Mouse (Mus musculus): Measurements from ENCODE around the gene Akap6. TPM values are rescaled to one million over a fixed set of nuclear protein-coding genes. Genes with fewer than 3 reads are reported as not detected.

Gene Akap6
- polyA plus RNA-seq, 1 experiment from 2014 or later: 0.18 TPM

DNA sequence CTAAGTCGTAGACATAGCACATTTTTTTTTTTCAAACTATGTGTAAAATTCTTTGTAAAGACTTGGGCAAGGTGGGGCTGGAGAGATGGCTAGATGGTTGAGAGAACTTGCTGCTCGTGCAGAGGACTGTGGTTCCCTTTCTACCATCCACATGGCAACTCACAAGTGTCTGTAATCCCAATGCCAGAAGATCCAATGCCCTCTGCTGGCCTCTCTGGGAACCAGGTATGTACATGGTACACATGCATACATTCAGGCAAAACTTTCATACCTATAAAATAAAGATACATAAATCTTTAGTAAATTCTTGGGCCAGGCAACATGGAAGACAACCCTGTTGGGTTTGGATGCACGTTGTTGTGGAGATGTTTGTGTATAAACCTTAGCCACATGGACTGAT, 107.1 kb downstream of the Akap6 start:
- H3K27me3 ChIP-seq (ENCODE audit: low read depth, poor library complexity, severe bottlenecking): no peaks in the 10 kb centered on the region
- H3K4me3 ChIP-seq: no peak overlapping the region
- no peaks in the 10 kb centered on the region for H3K9me3 ChIP-seq (replicated peaks)
- no peaks in the 10 kb centered on the region for H3K4me1 ChIP-seq
- no peaks in the 10 kb centered on the region for H3K36me3 ChIP-seq
- 79% methylated on average over 3 of the region's 3 CpGs for WGBS
- H3K27ac ChIP-seq: no peak overlapping the region
- no peak for DNase-seq (ENCODE audit: low spot score)

- H3K9me3 ChIP-seq (replicated peaks): no peaks in the 10 kb centered on the region
- no peaks in the 10 kb centered on the region for H3K27me3 ChIP-seq (ENCODE audit: low read depth, poor library complexity, severe bottlenecking)
- H3K27ac ChIP-seq: no peak overlapping the region
- 87% methylated on average over 7 of the region's 7 CpGs for WGBS
- H3K4me1 ChIP-seq: no peaks in the 10 kb centered on the region
- no peaks in the 10 kb centered on the region for H3K36me3 ChIP-seq
- DNase-seq (ENCODE audit: low spot score): no peak
- no peak overlapping the region for H3K4me3 ChIP-seq
Observed at GRCm38 (mm10) chr12:52818588-52818987, 119.4 kb downstream of the Akap6 start.

GRCm38 (mm10) chr12:52824774-52825173, 125.6 kb downstream of the Akap6 start:
- no peaks in the 10 kb centered on the region for H3K36me3 ChIP-seq
- H3K4me1 ChIP-seq: no peaks in the 10 kb centered on the region
- H3K27ac ChIP-seq: no peak overlapping the region
- no peak overlapping the region for H3K4me3 ChIP-seq
- no peaks in the 10 kb centered on the region for H3K27me3 ChIP-seq (ENCODE audit: low read depth, poor library complexity, severe bottlenecking)
- 92% methylated on average over 5 of the region's 5 CpGs for WGBS
- H3K9me3 ChIP-seq (replicated peaks): no peaks in the 10 kb centered on the region
- DNase-seq (ENCODE audit: low spot score): no peak

DNA sequence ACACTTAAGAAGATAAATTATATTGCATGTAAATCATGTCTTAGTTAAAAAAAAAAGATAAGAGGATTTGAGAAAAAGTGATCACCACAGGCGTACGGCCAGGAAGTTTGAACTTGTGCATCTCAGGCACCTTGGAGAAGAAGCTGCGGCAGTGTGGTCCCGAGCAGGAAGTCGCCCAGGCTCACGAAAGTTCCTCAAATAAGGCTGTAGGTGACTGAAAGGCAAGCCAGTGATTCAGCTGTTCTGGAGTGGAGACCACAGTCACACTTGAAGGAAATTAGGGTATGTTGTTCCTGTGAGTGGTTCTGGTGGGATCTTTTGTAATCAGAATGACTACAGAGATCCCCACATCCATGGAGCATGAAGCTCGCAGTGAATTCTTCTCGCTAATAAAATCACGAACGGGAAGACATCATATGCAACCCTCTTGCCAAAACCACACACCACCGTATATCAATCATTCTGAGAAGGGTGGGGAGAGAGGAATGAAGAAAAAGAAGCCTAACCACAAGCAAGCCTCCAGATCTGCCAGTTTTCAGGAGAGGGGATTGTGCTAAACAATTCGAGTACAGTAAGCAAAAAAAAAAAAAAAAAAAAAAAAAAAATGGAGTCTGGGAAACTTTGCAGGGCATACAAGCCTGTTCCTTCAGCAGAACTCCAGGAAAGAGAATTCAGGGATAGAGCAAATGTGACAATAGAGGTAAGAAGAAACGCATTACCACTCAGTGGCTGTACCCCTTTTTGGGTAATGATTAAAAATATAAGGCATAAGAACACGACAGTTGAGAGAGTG, 130.0 kb downstream of the Akap6 start:
- H3K27me3 ChIP-seq (ENCODE audit: low read depth, poor library complexity, severe bottlenecking): no peaks in the 10 kb centered on the region

GRCm38 (mm10) chr12:52831782-52832181, 132.6 kb downstream of the Akap6 start:
- no peaks in the 10 kb centered on the region for H3K36me3 ChIP-seq
- H3K4me1 ChIP-seq: peaks cover 25% of the 10 kb centered on the region
- no peak overlapping the region for H3K27ac ChIP-seq
- no peaks in the 10 kb centered on the region for H3K9me3 ChIP-seq (replicated peaks)
- 74% methylated on average over 9 of the region's 9 CpGs for WGBS
- DNase-seq (ENCODE audit: low spot score): no peak
- H3K4me3 ChIP-seq: no peak overlapping the region
- no peaks in the 10 kb centered on the region for H3K27me3 ChIP-seq (ENCODE audit: low read depth, poor library complexity, severe bottlenecking)

More for the DNA sequence above, 130.0 kb downstream of the Akap6 start:
- Histone ChIP-seq H3K4me3 (no peak overlapping the region), H3K36me3 (no peaks in the 10 kb centered on the region), H3K9me3 (replicated peaks) (no peaks in the 10 kb centered on the region), H3K27ac (no peak overlapping the region), H3K4me1 (peaks cover 2% of the 10 kb centered on the region)
- 85% methylated on average over 14 of the region's 14 CpGs for WGBS
- DNase-seq (ENCODE audit: low spot score): no peak

GRCm38 (mm10) chr12:52832230-52832629, 133.0 kb downstream of the Akap6 start:
- H3K9me3 ChIP-seq (replicated peaks): no peaks in the 10 kb centered on the region
- DNase-seq (ENCODE audit: low spot score): peak; percentile 65
- H3K4me1 ChIP-seq: peaks cover 25% of the 10 kb centered on the region
- no peaks in the 10 kb centered on the region for H3K36me3 ChIP-seq
- H3K27me3 ChIP-seq (ENCODE audit: low read depth, poor library complexity, severe bottlenecking): no peaks in the 10 kb centered on the region
- WGBS: 7% methylated on average over 4 of the region's 4 CpGs
- H3K4me3 ChIP-seq: no peak overlapping the region
- H3K27ac ChIP-seq: no peak overlapping the region

- H3K27ac ChIP-seq: no peak overlapping the region
- H3K27me3 ChIP-seq (ENCODE audit: low read depth, poor library complexity, severe bottlenecking): no peaks in the 10 kb centered on the region
- peaks cover 25% of the 10 kb centered on the region for H3K4me1 ChIP-seq
- H3K9me3 ChIP-seq (replicated peaks): no peaks in the 10 kb centered on the region
- WGBS: 77% methylated on average over 6 of the region's 6 CpGs
- H3K4me3 ChIP-seq: no peak overlapping the region
- H3K36me3 ChIP-seq: no peaks in the 10 kb centered on the region
- no peak for DNase-seq (ENCODE audit: low spot score)
Observed at GRCm38 (mm10) chr12:52833141-52833540, 134.0 kb downstream of the Akap6 start.

GRCm38 (mm10) chr12:52834074-52834473, 134.9 kb downstream of the Akap6 start:
- no peaks in the 10 kb centered on the region for H3K36me3 ChIP-seq
- no peaks in the 10 kb centered on the region for H3K9me3 ChIP-seq (replicated peaks)
- H3K4me1 ChIP-seq: peaks cover 25% of the 10 kb centered on the region
- H3K27me3 ChIP-seq (ENCODE audit: low read depth, poor library complexity, severe bottlenecking): no peaks in the 10 kb centered on the region
- no peak overlapping the region for H3K27ac ChIP-seq
- H3K4me3 ChIP-seq: no peak overlapping the region
- DNase-seq (ENCODE audit: low spot score): no peak
- WGBS: 64% methylated on average over 10 of the region's 10 CpGs

DNA sequence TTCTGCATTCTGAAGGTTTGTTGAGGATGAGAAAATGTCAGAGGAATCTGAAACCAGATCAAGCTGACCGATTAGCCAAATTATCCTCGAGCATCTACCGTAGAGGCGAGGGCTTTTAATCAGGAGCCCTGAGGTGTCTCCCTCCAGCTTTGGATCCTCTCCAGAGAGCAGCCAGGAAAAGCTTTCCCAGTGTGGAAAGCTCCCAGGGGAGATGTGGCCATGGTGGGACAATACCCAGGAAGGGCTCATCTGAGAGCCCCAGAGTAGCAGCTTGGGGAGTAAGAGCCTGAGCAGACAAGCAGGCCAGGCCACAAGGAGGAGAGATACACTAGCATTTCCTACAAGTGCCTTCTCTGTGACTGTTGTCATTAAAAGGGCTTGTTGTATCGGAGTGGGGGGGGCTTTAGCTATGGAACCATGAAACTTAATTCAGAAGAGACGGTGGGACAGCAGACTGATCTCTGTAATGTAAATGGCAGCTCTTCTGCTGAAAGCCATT, 135.6 kb downstream of the Akap6 start:
- Histone ChIP-seq H3K27ac (peak overlapping the region; percentile 79; the same call in 1 of the 2 replicates), H3K4me3 (no peak overlapping the region), H3K36me3 (no peaks in the 10 kb centered on the region), H3K27me3 (ENCODE audit: low read depth, poor library complexity, severe bottlenecking) (no peaks in the 10 kb centered on the region), H3K4me1 (peaks cover 25% of the 10 kb centered on the region), H3K9me3 (replicated peaks) (no peaks in the 10 kb centered on the region)
- DNase-seq (ENCODE audit: low spot score): no peak
- WGBS: 62% methylated on average over 6 of the region's 6 CpGs

- H3K27me3 ChIP-seq (ENCODE audit: low read depth, poor library complexity, severe bottlenecking): no peaks in the 10 kb centered on the region
- 59% methylated on average over 6 of the region's 6 CpGs for WGBS
- H3K9me3 ChIP-seq (replicated peaks): no peaks in the 10 kb centered on the region
- no peak overlapping the region for H3K4me3 ChIP-seq
- peak overlapping the region; percentile 79 for H3K27ac ChIP-seq
- peak; percentile 41 for DNase-seq (ENCODE audit: low spot score)
- H3K36me3 ChIP-seq: no peaks in the 10 kb centered on the region
- peaks cover 25% of the 10 kb centered on the region for H3K4me1 ChIP-seq
Observed at GRCm38 (mm10) chr12:52835291-52835742, 136.1 kb downstream of the Akap6 start.

- Histone ChIP-seq H3K4me3 (no peak overlapping the region), H3K27ac (peak overlapping the region; percentile 79), H3K4me1 (peaks cover 25% of the 10 kb centered on the region), H3K36me3 (no peaks in the 10 kb centered on the region), H3K27me3 (ENCODE audit: low read depth, poor library complexity, severe bottlenecking) (no peaks in the 10 kb centered on the region), H3K9me3 (replicated peaks) (no peaks in the 10 kb centered on the region)
- 75% methylated on average over 12 of the region's 12 CpGs for WGBS
- DNase-seq (ENCODE audit: low spot score): no peak
Observed at GRCm38 (mm10) chr12:52835914-52836546, 136.8 kb downstream of the Akap6 start.

DNA sequence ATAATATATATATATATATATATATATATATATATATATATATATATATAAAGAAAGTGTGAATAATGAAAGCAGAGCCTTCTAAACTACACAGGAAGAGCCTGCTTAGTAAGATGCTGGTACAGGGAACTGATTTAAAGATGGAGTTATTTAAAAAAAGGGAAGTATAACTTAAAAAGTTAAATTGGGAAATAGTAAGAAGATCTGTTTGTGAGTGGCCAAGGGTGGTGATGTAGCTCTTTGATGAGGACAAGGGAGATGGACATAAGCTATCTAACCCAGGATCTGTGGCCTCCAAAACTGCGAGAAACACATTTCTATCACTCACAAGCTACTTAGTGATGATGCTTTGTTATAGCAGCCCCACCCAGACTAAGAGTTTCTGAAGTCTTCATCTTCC, 146.8 kb downstream of the Akap6 start:
- peaks cover 11% of the 10 kb centered on the region for H3K4me1 ChIP-seq
- H3K4me3 ChIP-seq: no peak overlapping the region
- H3K27me3 ChIP-seq (ENCODE audit: low read depth, poor library complexity, severe bottlenecking): no peaks in the 10 kb centered on the region
- H3K27ac ChIP-seq: no peak overlapping the region
- no peaks in the 10 kb centered on the region for H3K9me3 ChIP-seq (replicated peaks)
- no peaks in the 10 kb centered on the region for H3K36me3 ChIP-seq
- no peak for DNase-seq (ENCODE audit: low spot score)
- WGBS: 88% methylated on average over 1 of the region's 1 CpGs

GRCm38 (mm10) chr12:52847020-52847419, 147.8 kb downstream of the Akap6 start:
- H3K27me3 ChIP-seq (ENCODE audit: low read depth, poor library complexity, severe bottlenecking): no peaks in the 10 kb centered on the region
- DNase-seq (ENCODE audit: low spot score): no peak
- no peaks in the 10 kb centered on the region for H3K36me3 ChIP-seq
- H3K27ac ChIP-seq: no peak overlapping the region
- WGBS: 80% methylated on average over 4 of the region's 4 CpGs
- no peak overlapping the region for H3K4me3 ChIP-seq
- peaks cover 11% of the 10 kb centered on the region for H3K4me1 ChIP-seq
- H3K9me3 ChIP-seq (replicated peaks): no peaks in the 10 kb centered on the region
